Mouse (Mus musculus): ENCODE results near the gene Dgcr8.

GRCm38 (mm10) chr16:18323460-18323859 is 34.4 kb upstream of the Dgcr8 start:
- TF ChIP-seq POLR2A (IDR thresholded peaks at IDR 0.05; ENCODE audit: borderline replicate concordance, extremely low read depth, insufficient read depth, insufficient read length, poor library complexity, severe bottlenecking) (no peak), CTCF (IDR thresholded peaks at IDR 0.05; ENCODE audit: borderline replicate concordance, extremely low read depth, insufficient read depth, insufficient read length) (no peak)

All from brain, embryonic 14.5 days (tissue).